In the genomic region with DNA sequence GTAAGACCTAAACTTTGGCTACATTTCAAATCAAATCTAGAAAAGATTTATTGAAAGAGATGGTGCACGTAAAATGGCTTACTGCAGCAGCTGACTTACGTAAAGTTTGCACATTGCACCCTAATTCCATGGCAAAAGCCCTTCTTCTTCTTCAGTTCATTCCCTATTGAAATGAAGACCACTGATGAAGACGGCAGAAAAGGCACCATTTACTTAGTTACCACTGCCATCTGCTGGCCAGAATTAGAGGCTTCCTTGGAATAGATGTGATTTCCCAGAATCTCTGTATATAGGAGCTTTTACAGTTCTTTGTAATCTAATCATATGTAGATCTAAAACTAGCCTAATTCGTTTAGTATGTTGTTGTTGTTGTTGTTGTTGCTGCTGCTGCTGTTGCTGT, we compare ENCODE assay signal across 8 mouse cellular contexts.
DNase-seq lines count a peak whose midpoint lies in the region; ATAC-seq and TF ChIP-seq lines count a peak whose summit lies in the region.

No protein-coding gene starts in this region.

- TF ChIP-seq CTCF in cortical plate, adult 2 months (IDR thresholded peaks at IDR 0.05; ENCODE audit: extremely low read depth, insufficient read depth, low read length): peak; percentile 54; the same call in 1 of the 2 replicates

- no peak overlapping the region for H3K27ac ChIP-seq in cortical plate, adult 2 months (ENCODE audit: insufficient read depth, low read length)

- 0 out of 2 replicates have a peak, but pooled peaks have one; percentile 44 for ATAC-seq in megakaryocyte-erythroid progenitor cell, adult 5-6 weeks (replicated peaks; ENCODE audit: low FRiP score, low TSS enrichment, poor library complexity, severe bottlenecking)

- peak; percentile 46 for DNase-seq in gastrocnemius, adult 18-20 months (ENCODE audit: low spot score)
- DNase-seq in gastrocnemius, postnatal 25 days: no peak
- peak; percentile 3 for DNase-seq in T-cell, adult 2 months (ENCODE audit: low spot score)
- DNase-seq in heart, postnatal 14 days: peak; percentile 59 to 79
- DNase-seq in layer of hippocampus, postnatal 10 days (ENCODE audit: low spot score in 2 of 2): peak; percentile 77 to 83
- peak; percentile 70 for DNase-seq in right cerebral cortex, postnatal 14 days

- TF ChIP-seq POLR2A in cortical plate, adult 2 months (IDR thresholded peaks at IDR 0.05; ENCODE audit: extremely low read depth, insufficient read depth, low read length): no peak

- H3K4me1 ChIP-seq in cortical plate, adult 2 months (ENCODE audit: control insufficient read depth, insufficient read depth, low read length): no peaks in the 10 kb centered on the region; the same call in 1 of the 2 replicates

- no peak overlapping the region for H3K4me3 ChIP-seq in cortical plate, adult 2 months (ENCODE audit: insufficient read depth, low read length)

- intact Hi-C loops in heart, postnatal 14 days (cut with DNase I): loop anchor here (2.0 to 10.0 kb wide), 4 partner anchors 676 to 1424 kb away; no protein-coding TSS in a partner anchor
